In the genomic region with DNA sequence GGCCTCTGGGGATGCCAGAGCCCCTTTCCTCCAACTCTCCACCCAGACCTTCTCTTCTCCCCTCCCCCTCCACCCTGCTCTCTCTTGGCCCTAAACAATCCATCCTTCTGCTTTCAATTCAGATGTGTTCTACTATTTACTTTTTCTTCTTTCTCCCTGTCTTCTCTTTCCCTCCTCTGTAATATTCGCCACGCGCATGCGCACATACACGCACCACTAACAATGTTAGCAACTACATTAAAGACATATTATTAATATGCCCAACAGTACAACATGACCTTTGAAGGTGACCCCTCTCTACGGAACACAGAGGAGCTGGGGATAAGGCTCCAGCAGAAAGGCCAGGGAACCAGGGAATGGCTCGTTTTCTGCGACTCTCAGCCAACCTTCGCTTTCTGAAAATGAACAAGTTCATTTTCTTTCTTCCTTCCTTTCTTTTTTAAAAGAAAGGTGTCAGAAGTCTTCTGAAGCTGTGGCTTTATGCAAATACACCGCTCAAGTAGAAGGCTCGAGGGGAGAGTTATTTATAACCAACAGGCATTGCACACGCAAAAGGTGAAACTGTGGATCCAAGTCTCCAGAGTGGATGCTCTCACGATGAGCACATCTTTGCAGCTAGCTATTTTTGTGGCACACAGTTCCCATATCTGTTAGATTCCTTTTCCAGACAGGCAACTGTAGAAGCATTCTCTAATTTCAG, we compare ENCODE assay signal across 21 mouse cellular contexts.
"Had no signal": no experiment of that assay in that cellular context is flagged by ENCODE, and none has a peak within 500 bp of the region (broad histone marks: within the 10 kb centered on the region; RNA-seq: fewer than 3 reads in every experiment).

No protein-coding gene starts in this region.

- ATAC-seq: liver, postnatal 0 days; lung, postnatal 0 days; midbrain, embryonic 15.5 days had no signal

- H3K4me2 ChIP-seq: limb, embryonic 12.5 days; limb, embryonic 15.5 days; liver, embryonic 11.5 days; lung, embryonic 14.5 days; midbrain, embryonic 12.5 days; midbrain, embryonic 15.5 days; neural tube, embryonic 12.5 days; neural tube, embryonic 15.5 days; stomach, embryonic 15.5 days had no signal

- H3K9me3 ChIP-seq: limb, embryonic 12.5 days; limb, embryonic 15.5 days; midbrain, embryonic 12.5 days; midbrain, embryonic 15.5 days; neural tube, embryonic 12.5 days; neural tube, embryonic 15.5 days; stomach, embryonic 15.5 days had no signal

- H3K36me3 ChIP-seq: limb, embryonic 12.5 days; limb, embryonic 15.5 days; midbrain, embryonic 12.5 days; midbrain, embryonic 15.5 days; neural tube, embryonic 12.5 days; neural tube, embryonic 15.5 days; stomach, embryonic 15.5 days had no signal

- H3K27ac ChIP-seq: left cerebral cortex, adult 2 months; limb, embryonic 12.5 days; limb, embryonic 15.5 days; liver, embryonic 14.5 days; macrophage; midbrain, embryonic 12.5 days; midbrain, embryonic 15.5 days; neural tube, embryonic 12.5 days; neural tube, embryonic 15.5 days; stomach, embryonic 15.5 days had no signal

- H3K27me3 ChIP-seq: midbrain, embryonic 15.5 days; neural tube, embryonic 12.5 days; stomach, embryonic 15.5 days had no signal

- H3K9ac ChIP-seq: limb, embryonic 12.5 days; limb, embryonic 15.5 days; liver, embryonic 14.5 days; liver, postnatal 0 days; lung, embryonic 14.5 days; midbrain, embryonic 12.5 days; midbrain, embryonic 15.5 days; neural tube, embryonic 12.5 days; neural tube, embryonic 15.5 days; stomach, embryonic 15.5 days had no signal

- DNase-seq: kidney, postnatal 10 days; kidney, postnatal 36 days; layer of hippocampus, postnatal 36 days; liver, postnatal 0 days; lung, embryonic 14.5 days; right cerebral cortex, adult 18-20 months; right cerebral cortex, postnatal 14 days; right cerebral cortex, postnatal 4 days; thymus, postnatal 25 days had no signal

- H3K4me3 ChIP-seq: left cerebral cortex, adult 2 months; limb, embryonic 12.5 days; limb, embryonic 15.5 days; midbrain, embryonic 12.5 days; midbrain, embryonic 15.5 days; neural tube, embryonic 12.5 days; neural tube, embryonic 15.5 days; stomach, embryonic 15.5 days had no signal
